Mouse (Mus musculus) liver, embryonic 14.5 days (tissue): ENCODE results near the gene Cog4.

Source experiments
- CTCF ChIP-seq: IDR thresholded peaks from 2 replicates; pipeline ENCODE4 v1.5.1; 2016; ENCODE audit warnings: antibody characterized with exemption, low read depth, control low read depth
- EP300 ChIP-seq: IDR thresholded peaks from 2 replicates; pipeline ENCODE4 v1.6.1; 2016; ENCODE audit warnings: antibody characterized with exemption, low read depth

GRCm38 (mm10) chr8:110808495-110809472, 37.6 kb upstream of the Cog4 start:
- TF ChIP-seq CTCF (no peak), EP300 (no peak)
